Mouse (Mus musculus): ENCODE data around the gene 4930578G10Rik. TPM values are rescaled to one million over a fixed set of nuclear protein-coding genes. Genes with fewer than 3 reads are reported as not detected.
"Not testable (repeated sequence)": the region's sequence is repeated elsewhere in the genome, so short reads cannot be mapped to it uniquely, and the experiment has no call there.

4930578G10Rik gene
- total RNA-seq (2014; fragmentation: Nextera tagmentation) (not detected in 2 replicates), total RNA-seq (2017) (0.22 TPM in 1 of 2 replicates, not detected in the other), polyA plus RNA-seq (2012) (not detected in 2 replicates)

- H3K9me3 ChIP-seq (replicated peaks); ATAC-seq (ENCODE audit: extremely low read depth, insufficient number of reproducible peaks, low FRiP score, poor library complexity, severe bottlenecking); H3K27me3 ChIP-seq (ENCODE audit: insufficient read depth, low read length); H3K4me1 ChIP-seq (ENCODE audit: insufficient read depth, low read depth, low read length); H3K4me3 ChIP-seq (ENCODE audit: low read depth, low read length); H3K36me3 ChIP-seq (replicated peaks); DNase-seq (ENCODE audit: low spot score): not testable (repeated sequence)
Measured at GRCm38 (mm10) chr4:42735245-42735644, at the start of gene 4930578G10Rik. 4930578G10Rik (plus strand) TSS chr4:42735545.

GRCm38 (mm10) chr4:42756477-42756876 lies 21.1 kb downstream of the 4930578G10Rik start, which contains the start of gene Ccl19:
Ccl19 (minus strand) TSS chr4:42756577.
- H3K4me3 ChIP-seq (ENCODE audit: low read depth, low read length); H3K36me3 ChIP-seq (replicated peaks); H3K9me3 ChIP-seq (replicated peaks); DNase-seq (ENCODE audit: low spot score); ATAC-seq (ENCODE audit: extremely low read depth, insufficient number of reproducible peaks, low FRiP score, poor library complexity, severe bottlenecking); H3K4me1 ChIP-seq (ENCODE audit: insufficient read depth, low read depth, low read length); H3K27me3 ChIP-seq (ENCODE audit: insufficient read depth, low read length): not testable (repeated sequence)

GRCm38 (mm10) chr4:42773893-42774292 lies 38.5 kb downstream of the 4930578G10Rik start, which contains the start of gene Ccl21a:
Ccl21a (minus strand) TSS chr4:42773993.
- not testable (repeated sequence) for H3K27me3 ChIP-seq (ENCODE audit: insufficient read depth, low read length); ATAC-seq (ENCODE audit: extremely low read depth, insufficient number of reproducible peaks, low FRiP score, poor library complexity, severe bottlenecking); H3K4me3 ChIP-seq (ENCODE audit: low read depth, low read length); H3K4me1 ChIP-seq (ENCODE audit: insufficient read depth, low read depth, low read length); H3K36me3 ChIP-seq (replicated peaks); H3K9me3 ChIP-seq (replicated peaks); DNase-seq (ENCODE audit: low spot score)

DNA sequence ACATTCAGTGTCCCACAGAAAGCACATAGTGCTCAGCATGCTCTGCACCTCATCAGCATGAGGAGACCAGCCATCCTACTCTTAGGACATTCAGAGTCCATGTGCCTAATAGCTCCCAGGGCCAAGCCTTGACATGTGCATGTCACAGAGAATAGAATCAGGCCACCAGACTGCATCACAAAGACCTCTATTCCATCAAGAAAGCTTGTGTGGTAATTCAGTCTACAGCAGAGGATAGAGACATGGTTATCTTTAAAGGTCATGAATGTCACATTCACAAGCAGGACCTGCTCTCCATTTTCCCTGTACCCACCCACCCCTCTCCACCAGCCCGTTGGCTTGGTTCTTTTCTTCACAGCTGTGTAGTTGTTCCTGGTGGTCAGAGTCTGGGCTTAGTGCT lies 118.4 kb downstream of the 4930578G10Rik start, which contains the start of gene Fam205a1:
TSS of gene Fam205a1 (minus strand) at position 101 of the 400 bp plus-strand sequence.
- H3K36me3 ChIP-seq (replicated peaks); H3K4me3 ChIP-seq (ENCODE audit: low read depth, low read length); ATAC-seq (ENCODE audit: extremely low read depth, insufficient number of reproducible peaks, low FRiP score, poor library complexity, severe bottlenecking); DNase-seq (ENCODE audit: low spot score); H3K9me3 ChIP-seq (replicated peaks); H3K27me3 ChIP-seq (ENCODE audit: insufficient read depth, low read length): not testable (repeated sequence)
- H3K4me1 ChIP-seq (ENCODE audit: insufficient read depth, low read depth, low read length) = peaks cover 11% of the 10 kb centered on the region

- H3K36me3 ChIP-seq (replicated peaks); H3K27me3 ChIP-seq (ENCODE audit: insufficient read depth, low read length); H3K9me3 ChIP-seq (replicated peaks); DNase-seq (ENCODE audit: low spot score); ATAC-seq (ENCODE audit: extremely low read depth, insufficient number of reproducible peaks, low FRiP score, poor library complexity, severe bottlenecking); H3K4me3 ChIP-seq (ENCODE audit: low read depth, low read length): not testable (repeated sequence)
- peaks cover 24% of the 10 kb centered on the region for H3K4me1 ChIP-seq (ENCODE audit: insufficient read depth, low read depth, low read length)
Measured at GRCm38 (mm10) chr4:42856671-42857070, 121.3 kb downstream of the 4930578G10Rik start, which contains the start of gene Gm12394. Gm12394 (minus strand) TSS chr4:42856771.

GRCm38 (mm10) chr4:42860483-42860882 lies 125.1 kb downstream of the 4930578G10Rik start:
- peak; percentile 79 for TF ChIP-seq TAL1 (conservative IDR thresholded peaks at IDR 0.05; ENCODE audit: low read depth, low read length)
- H3K27me3 ChIP-seq (ENCODE audit: insufficient read depth, low read length); H3K36me3 ChIP-seq (replicated peaks); H3K9me3 ChIP-seq (replicated peaks): not testable (repeated sequence)
- peaks cover 42% of the 10 kb centered on the region for H3K4me1 ChIP-seq (ENCODE audit: insufficient read depth, low read depth, low read length)
- H3K4me3 ChIP-seq (ENCODE audit: low read depth, low read length) = peak overlapping the region; percentile 61; the same call in 1 of the 2 replicates
- peak; percentile 64 for DNase-seq (ENCODE audit: low spot score)
- ATAC-seq (ENCODE audit: extremely low read depth, insufficient number of reproducible peaks, low FRiP score, poor library complexity, severe bottlenecking) = peak; percentile 99

DNA sequence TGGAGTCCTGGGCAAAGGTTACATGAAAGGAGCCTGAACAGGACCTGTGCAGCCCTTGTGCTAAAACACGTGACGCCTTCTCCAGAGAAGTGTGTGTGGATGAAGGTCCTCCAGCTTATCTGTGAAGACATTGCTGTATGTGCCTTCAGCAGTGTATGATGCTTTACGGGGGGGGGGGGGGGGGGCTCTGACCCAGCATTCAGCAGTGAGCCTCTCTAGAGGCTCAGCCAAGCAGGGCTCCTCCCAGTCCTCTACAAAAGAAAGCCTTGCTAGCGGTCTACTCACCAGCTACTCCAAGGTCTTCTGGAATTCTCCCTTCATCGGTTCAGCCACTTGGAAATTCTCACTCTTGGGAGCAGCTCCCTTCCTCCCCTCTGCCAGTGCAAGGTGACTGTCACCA lies 128.1 kb downstream of the 4930578G10Rik start:
- Histone ChIP-seq H3K4me1 (ENCODE audit: insufficient read depth, low read depth, low read length) (peaks cover 66% of the 10 kb centered on the region), H3K4me3 (ENCODE audit: low read depth, low read length) (peak overlapping the region; percentile 64)
- not testable (repeated sequence) for H3K36me3 ChIP-seq (replicated peaks); H3K9me3 ChIP-seq (replicated peaks); DNase-seq (ENCODE audit: low spot score); H3K27me3 ChIP-seq (ENCODE audit: insufficient read depth, low read length); ATAC-seq (ENCODE audit: extremely low read depth, insufficient number of reproducible peaks, low FRiP score, poor library complexity, severe bottlenecking)

DNA sequence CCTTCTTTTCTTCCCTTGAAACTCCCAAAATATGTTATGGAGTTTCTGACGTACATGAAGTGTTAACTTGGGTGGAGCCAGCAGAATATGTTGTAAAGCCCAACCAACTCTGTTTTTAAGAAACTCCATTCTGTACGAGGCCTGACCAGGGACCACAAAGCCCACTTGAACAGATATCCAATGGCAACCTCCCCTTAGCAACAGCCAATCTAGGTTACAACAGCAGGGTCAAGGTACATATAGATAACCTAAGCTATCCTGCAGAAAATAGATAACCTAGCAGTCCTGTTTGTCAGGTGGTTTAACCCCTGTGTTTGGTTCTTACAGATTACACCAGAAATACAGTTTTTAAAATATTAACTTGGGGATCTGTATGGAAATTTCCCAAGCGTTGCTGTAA lies 132.0 kb downstream of the 4930578G10Rik start:
- TF ChIP-seq CTCF (IDR thresholded peaks at IDR 0.05; ENCODE audit: low read depth, low read length) = no peak
- TF ChIP-seq GATA2 (IDR thresholded peaks at IDR 0.05; ENCODE audit: borderline replicate concordance, low read depth, low read length) = 0 out of 2 replicates have a peak, but pooled peaks have one; percentile 10
- TF ChIP-seq POLR2AphosphoS5 (IDR thresholded peaks at IDR 0.05; ENCODE audit: insufficient replicate concordance, low read depth, low read length) = no peak
- TF ChIP-seq GATA1 (IDR thresholded peaks at IDR 0.05; ENCODE audit: borderline replicate concordance, low read length) = no peak
- TF ChIP-seq TAL1 (conservative IDR thresholded peaks at IDR 0.05; ENCODE audit: low read depth, low read length) = peak; percentile 95
- H3K9me3 ChIP-seq (replicated peaks) = no peaks in the 10 kb centered on the region
- DNase-seq (ENCODE audit: low spot score) (no peak), ATAC-seq (ENCODE audit: extremely low read depth, insufficient number of reproducible peaks, low FRiP score, poor library complexity, severe bottlenecking) (peak; percentile 68)
- H3K4me3 ChIP-seq (ENCODE audit: low read depth, low read length) = peak overlapping the region; percentile 57; the same call in 1 of the 2 replicates
- H3K4me1 ChIP-seq (ENCODE audit: insufficient read depth, low read depth, low read length) = peaks cover 85% of the 10 kb centered on the region
- peaks cover 13% of the 10 kb centered on the region for H3K36me3 ChIP-seq (replicated peaks)
- H3K27me3 ChIP-seq (ENCODE audit: insufficient read depth, low read length) = no peaks in the 10 kb centered on the region

All from G1E (cell line).